Mouse (Mus musculus): Measurements from ENCODE around the gene Lsm3.

Gene Lsm3

GRCm38 (mm10) chr6:91515545-91516449 is at the start of gene Lsm3, which contains the start of gene Xpc:
TSS of gene Lsm3 (plus strand) at chr6:91515928.
TSS of gene Xpc (minus strand) at chr6:91515888.
- peak; percentile 98 for DNase-seq (ENCODE audit: low read depth, low spot score)

- DNase-seq (ENCODE audit: low read depth, low spot score): no peak
These were observed 48.6 kb upstream of the Lsm3 start for GRCm38 (mm10) chr6:91467106-91467505.

GRCm38 (mm10) chr6:91470712-91471111 is 45.0 kb upstream of the Lsm3 start:
- no peak for DNase-seq (ENCODE audit: low read depth, low spot score)

GRCm38 (mm10) chr6:91471427-91471826 is 44.3 kb upstream of the Lsm3 start:
- DNase-seq (ENCODE audit: low read depth, low spot score): peak; percentile 48

- peak; percentile 54 for DNase-seq (ENCODE audit: low read depth, low spot score)
These were observed 43.4 kb upstream of the Lsm3 start for GRCm38 (mm10) chr6:91472319-91472718.

GRCm38 (mm10) chr6:91472868-91473804 is 42.6 kb upstream of the Lsm3 start, which contains the start of the genes Chchd4 and Tmem43:
TSS of gene Chchd4 (minus strand) at chr6:91473546.
TSS of gene Tmem43 (plus strand) at chr6:91473703.
- DNase-seq (ENCODE audit: low read depth, low spot score): peak; percentile 100

- peak; percentile 49 for DNase-seq (ENCODE audit: low read depth, low spot score)
These were observed 41.8 kb upstream of the Lsm3 start for GRCm38 (mm10) chr6:91473805-91474440.

- DNase-seq (ENCODE audit: low read depth, low spot score): peak; percentile 32
These were observed 41.1 kb upstream of the Lsm3 start for GRCm38 (mm10) chr6:91474441-91475190.

GRCm38 (mm10) chr6:91476541-91476940 is 39.2 kb upstream of the Lsm3 start:
- peak; percentile 60 for DNase-seq (ENCODE audit: low read depth, low spot score)

GRCm38 (mm10) chr6:91483371-91483770 is 32.4 kb upstream of the Lsm3 start:
- no peak for DNase-seq (ENCODE audit: low read depth, low spot score)

- no peak for DNase-seq (ENCODE audit: low read depth, low spot score)
These were observed 28.8 kb upstream of the Lsm3 start for GRCm38 (mm10) chr6:91486736-91487453.

GRCm38 (mm10) chr6:91488496-91489212 is 27.1 kb upstream of the Lsm3 start:
- no peak for DNase-seq (ENCODE audit: low read depth, low spot score)

GRCm38 (mm10) chr6:91489872-91490271 is 25.9 kb upstream of the Lsm3 start:
- no peak for DNase-seq (ENCODE audit: low read depth, low spot score)

GRCm38 (mm10) chr6:91491004-91491403 is 24.7 kb upstream of the Lsm3 start:
- DNase-seq (ENCODE audit: low read depth, low spot score): no peak

- no peak for DNase-seq (ENCODE audit: low read depth, low spot score)
These were observed 22.7 kb upstream of the Lsm3 start for GRCm38 (mm10) chr6:91493053-91493452.

- peak; percentile 29 for DNase-seq (ENCODE audit: low read depth, low spot score)
These were observed 21.2 kb upstream of the Lsm3 start for GRCm38 (mm10) chr6:91494526-91494925.

- no peak for DNase-seq (ENCODE audit: low read depth, low spot score)
These were observed 12.4 kb upstream of the Lsm3 start for GRCm38 (mm10) chr6:91503302-91503701.

GRCm38 (mm10) chr6:91506036-91506435 is 9.7 kb upstream of the Lsm3 start:
- DNase-seq (ENCODE audit: low read depth, low spot score): no peak

GRCm38 (mm10) chr6:91508041-91508440 is 7.7 kb upstream of the Lsm3 start:
- DNase-seq (ENCODE audit: low read depth, low spot score): no peak

Data from ZHBTc4 (cell line).